Mouse (Mus musculus) thymus, postnatal 36 days (tissue): ENCODE measurements at regions not wholly inside any gene's neighbourhood (a gene's known extent, or its start where the extent isn't known, plus 50 kb on each side); places are given as distances from the start of the nearest gene placed in this dataset.
"Not testable (repeated sequence)": the region's sequence is repeated elsewhere in the genome, so short reads cannot be mapped to it uniquely, and the experiment has no call there.

ENCODE experiments used
- DNase-seq, 2 experiments: peaks; one replicate each; pipeline ENCODE4 v3.0.0; 2022; ENCODE audit warnings: mixed read lengths in 2 of 2

DNA sequence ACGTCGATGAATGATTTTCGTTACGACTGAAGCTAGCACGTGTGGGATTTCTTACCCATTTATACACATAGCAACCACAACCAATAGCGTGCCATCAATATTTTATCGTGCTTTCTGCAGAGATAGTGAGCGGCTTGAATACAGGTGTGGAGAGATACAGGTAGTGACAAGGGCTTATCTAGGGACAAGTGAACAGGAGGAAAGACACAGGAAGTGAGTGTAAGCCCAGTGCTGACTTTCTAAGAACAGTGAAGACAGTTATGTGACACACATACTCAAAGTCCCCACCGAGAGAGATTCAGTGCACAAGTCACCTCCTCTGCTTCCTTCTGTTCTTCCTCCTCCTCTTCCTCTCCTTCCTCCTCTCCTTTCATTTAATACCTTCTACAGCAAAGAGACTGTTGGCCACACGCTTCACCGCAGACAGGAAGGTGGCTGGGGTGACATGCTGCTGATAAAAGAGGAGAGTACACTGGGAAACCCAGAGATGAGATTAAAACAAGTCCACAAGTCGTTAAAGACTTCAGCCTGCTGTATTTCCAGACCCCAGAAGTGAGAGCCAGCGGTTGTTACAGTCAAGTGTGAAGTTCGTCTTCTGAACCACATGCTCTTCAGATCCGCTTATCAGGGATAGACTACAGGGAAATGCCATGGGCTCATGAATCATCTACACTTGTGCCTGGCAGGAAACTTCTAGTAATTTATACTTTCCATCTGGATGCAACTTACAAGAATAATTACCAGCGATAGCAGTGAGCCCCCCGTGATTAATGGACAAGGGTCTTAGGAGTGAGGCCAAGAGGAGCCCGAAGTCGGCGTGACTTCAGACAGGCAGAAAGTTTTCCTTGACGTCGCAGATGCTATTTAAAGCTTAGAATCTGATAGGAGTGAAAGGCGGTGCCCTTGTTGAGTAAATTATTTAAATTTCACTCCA lies 180.5 kb downstream of the Gxylt1 start:
- no peak for DNase-seq

DNA sequence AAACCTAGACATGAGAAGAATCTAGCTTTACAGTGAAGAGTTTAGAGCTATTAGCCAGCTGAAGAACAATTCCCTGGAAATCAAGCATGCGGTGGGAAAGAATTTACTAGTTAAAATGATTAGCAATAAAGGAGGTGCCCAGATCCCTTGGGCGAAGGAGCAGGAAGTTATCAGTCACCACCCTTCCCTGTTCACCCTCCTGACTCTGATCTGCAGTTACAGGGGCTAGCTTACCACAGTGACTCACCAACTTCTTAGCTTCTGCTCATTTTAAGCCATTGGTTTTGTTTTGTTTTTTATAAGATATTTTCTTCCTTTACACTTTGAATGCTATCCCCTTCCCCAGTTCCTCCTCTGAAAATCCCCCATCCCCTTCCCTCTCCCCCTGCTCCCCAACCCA lies 183.6 kb downstream of the Gxylt1 start:
- no peak for DNase-seq

DNA sequence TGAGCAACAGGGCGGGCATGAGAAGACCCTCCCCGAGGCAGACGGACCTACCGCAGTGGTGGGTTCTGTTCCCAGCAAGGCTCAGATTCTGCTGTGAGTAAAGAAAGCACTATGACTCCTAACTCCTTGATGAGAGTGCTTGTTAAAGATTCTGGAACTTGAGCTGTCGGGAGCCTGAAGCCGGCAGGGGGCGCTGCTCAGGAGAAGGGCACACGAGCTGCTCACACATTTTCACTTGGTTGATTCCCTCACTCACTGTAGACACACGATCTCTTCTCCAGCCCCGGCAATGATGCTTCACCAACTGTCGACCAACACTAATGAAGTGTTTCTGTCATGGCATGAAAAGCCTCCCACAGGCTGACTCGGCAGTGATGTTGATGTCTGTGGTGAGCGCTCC lies 185.6 kb downstream of the Gxylt1 start:
- DNase-seq = peak; percentile 22 to 39

DNA sequence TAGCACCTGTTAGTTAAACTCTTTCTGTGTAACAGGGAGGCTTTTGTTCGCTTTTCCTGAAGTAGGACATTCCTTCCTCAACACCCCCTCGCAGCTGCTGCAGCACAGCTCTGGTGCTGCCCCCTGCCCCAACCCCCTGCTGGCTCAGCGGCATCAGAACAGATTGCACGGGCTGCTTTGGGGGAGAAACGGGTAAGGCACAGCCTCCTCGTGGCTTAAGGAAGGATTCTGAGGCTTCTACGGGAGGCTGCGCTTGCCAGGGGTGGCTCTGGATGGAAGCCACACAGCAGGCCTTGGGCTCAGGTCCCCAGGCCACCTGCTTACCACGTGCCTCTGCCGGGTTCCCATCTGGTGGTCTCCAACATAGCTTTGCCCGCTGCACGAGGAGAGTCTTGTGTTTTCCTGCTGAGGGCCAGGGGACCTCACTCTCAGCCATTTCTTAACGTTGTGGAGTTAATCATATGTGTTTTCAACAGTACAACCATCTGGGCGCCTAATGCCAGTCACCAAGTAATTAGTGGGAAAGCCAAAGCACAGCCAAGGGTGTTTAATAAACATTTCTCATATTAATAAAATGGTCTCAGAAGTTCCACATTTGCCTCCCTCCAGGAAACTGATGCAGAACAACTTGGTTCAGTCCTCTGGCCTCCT lies 189.9 kb downstream of the Gxylt1 start:
- DNase-seq = no peak

DNA sequence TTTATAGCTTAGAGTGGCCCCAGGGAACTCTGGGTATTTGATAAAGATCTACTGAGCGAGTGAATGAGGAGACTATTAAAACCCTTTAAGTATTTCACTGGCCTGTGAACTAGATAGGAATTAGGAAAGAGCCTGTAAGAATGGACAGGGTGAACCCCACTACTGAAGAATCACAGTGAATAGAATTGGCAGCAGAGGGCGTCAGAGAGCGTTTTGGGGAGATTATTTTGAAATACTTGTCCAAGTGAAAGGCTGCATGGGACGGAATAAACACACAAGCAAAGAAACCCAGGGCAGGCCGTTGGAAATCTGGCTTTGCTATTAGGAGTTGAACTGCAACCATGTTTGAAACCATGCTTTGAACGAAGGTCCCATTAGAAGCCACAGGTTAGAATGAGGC lies 200.9 kb downstream of the Gxylt1 start:
- DNase-seq = no peak

DNA sequence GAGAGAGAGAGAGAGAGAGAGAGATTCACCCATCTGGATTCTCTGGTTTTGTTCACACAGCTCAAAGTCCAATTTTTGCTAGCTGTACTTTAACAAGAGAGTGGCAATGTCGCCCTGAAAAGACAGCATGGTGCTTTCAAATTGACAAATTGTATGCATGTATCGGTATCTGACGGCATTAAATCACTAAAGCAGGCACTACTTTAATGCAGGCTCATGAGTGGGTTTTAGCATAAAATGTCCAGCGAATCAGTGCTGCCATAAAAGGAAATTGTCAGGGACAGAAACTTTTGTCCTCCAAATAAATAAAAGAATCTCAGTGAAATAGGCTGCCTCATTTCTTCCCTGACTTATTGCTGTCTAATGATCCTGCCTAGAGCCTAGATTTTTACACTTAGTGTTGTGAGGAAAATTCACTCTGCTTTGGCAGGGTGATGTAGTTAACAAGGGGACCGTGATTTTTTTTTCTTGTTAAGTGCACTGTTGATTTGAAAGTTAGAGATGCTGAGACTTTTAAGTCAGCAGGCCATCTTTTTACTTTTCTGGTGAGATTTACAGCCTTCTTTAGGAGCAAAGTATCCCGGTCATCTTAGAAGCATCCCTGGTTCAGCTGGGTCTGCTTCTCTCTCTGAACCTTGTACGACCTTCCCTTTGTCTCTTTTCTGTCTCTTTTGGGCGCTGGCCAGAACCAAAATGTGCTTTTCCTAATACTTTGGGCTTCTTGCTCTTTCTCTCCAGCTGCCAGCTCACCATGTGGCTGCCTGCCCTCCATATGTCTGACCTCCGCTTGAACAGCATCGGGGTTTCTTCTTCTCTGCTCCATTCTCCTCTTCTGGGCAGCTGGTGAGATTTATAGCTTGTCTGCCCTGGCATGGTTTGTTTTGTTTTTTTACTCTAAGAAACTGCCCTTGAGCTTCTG lies 212.5 kb downstream of the Gxylt1 start:
- DNase-seq = no peak

DNA sequence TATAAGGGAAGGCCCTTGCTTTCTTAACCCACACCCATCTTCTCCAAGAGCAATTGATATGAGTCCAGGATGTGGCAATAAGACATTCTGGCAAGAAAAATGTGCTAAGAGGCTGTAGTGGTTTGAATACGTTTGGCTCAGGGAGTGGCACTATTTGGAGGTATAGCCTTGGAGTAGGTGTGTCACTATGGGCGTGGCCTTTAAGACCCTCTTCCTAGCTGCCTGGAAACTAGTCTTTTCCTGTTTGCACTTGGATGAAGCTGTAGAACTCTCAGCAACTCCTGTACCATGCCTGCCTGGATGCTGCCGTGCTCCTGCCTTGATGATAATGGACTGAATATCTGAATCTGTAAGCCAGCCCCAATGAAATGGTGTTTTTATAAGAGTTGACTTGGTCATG lies 221.5 kb downstream of the Gxylt1 start:
- DNase-seq = no peak

DNA sequence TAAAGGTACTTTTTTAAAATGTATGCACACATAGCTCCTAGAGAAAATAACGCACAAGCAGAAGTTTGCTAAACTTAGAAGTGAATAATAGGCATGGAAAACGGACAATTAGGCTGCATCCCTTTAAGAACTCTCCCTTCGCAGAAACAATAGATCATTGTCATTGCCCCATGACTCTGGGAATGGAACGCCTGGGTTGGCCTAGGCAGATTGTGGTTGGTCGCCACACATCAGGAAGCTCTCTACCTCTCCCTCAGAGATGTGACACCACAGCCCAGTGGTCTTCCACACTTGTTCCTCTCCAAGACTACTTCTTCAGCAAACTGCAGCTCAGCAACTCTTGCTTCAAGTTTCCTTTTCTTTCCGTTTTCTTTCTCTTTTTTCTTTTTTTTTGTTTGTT lies 247.8 kb downstream of the Gxylt1 start:
- DNase-seq = no peak

DNA sequence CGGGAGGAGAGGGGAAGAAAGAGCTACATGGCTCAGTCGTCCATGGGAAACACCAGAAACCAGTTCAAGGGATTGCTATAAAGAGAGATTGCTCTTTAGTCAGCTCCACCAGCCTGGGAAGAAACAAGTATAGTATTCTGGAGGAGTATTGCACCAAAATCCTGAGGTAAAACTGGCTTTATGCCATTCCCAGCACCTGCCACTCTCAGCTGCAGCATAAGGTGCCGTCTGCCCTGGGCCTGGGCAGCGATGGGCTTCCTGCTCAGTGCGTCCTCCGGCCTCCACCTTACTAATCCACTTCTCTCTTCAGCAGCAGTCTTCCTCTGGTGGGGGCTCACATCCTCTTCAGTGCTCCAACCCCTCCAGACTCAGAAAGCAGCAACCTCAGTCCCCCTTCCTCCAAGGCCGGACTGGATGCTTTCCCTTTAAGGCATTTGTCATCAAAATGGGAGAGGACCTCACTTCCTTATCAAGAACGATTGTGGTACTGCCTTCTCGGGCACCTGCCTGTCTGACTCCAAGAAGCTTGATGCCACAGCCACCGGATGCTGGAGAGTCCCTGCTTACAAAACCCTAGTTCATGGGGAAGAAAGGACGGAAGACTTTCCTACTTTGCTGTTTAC lies 248.4 kb downstream of the Gxylt1 start:
- DNase-seq = no peak

DNA sequence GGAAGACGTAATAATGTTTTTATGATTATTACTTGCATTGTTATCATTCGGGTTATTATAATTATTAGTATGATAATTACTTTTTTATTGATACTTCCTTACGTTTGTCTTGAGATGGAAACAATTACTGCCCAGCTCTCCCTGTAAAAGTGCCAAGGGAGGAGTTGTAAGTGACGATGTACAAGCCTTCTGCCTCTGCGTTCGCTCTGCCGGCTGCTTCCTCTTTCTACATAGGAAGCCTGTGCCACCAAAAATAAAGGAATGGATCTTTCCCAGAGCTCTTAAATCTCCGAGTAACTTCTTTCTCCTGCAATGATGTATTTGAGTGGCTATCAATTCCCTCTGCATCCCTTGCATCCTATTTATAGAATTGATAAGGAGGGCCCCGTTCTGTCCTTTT lies 249.2 kb downstream of the Gxylt1 start:
- no peak for DNase-seq

DNA sequence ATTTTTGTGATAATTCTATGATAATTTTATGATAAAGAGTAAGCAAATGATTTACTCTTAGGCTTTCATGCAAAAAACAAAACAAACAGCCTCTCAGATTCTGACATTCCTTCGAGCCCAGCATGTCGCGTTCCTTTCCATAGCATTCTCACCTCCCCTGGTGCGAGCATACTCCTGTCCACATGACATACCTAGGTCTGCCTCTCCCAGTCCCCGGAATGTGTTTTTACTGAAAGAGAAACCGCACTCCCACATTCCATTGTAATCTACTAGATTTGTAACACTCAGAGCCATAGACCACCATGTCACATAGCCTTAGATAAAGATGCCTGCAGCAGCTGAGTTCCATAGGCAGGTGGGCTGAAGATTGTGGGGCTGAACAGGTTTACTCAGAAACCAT lies 250.8 kb downstream of the Gxylt1 start:
- DNase-seq = no peak

DNA sequence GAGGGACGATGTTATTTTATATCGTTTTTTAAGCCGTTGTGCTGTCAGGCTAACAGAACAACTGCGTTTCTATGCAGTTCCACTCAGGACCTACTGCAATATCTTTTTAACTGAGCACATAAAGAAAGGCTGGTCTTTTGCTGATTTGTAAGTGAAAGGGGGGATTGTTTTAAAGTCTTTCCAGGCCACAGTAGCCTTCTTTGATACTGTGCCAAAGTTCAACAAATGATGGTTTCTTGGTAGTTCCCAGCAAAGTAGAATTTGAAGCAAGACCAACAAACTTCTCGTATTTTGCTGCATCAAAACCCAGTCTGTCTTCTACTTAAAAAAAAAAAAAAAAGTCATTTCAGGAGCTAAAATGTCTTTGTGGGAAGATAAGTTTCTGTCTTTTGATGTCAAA lies 263.8 kb downstream of the Gxylt1 start:
- no peak for DNase-seq

DNA sequence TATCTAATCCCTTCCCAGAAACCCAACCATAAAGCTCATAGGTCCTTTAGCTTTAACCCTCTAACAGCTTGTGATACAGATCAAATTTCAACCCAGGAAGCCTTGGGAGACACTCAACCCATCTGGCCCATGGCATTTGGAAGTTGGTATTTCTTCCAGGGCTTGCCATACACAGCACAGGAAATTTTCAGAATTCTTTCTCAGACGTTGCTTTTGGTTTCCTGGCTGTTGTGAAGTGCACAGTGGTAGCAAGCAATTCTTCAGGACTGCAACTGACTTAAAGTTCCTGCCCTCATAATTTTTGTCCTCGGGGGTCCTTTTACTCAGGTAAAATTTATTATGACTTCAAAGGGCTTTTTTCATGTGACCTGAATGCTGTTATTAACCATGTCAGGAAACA lies 264.4 kb downstream of the Gxylt1 start:
- no peak for DNase-seq

DNA sequence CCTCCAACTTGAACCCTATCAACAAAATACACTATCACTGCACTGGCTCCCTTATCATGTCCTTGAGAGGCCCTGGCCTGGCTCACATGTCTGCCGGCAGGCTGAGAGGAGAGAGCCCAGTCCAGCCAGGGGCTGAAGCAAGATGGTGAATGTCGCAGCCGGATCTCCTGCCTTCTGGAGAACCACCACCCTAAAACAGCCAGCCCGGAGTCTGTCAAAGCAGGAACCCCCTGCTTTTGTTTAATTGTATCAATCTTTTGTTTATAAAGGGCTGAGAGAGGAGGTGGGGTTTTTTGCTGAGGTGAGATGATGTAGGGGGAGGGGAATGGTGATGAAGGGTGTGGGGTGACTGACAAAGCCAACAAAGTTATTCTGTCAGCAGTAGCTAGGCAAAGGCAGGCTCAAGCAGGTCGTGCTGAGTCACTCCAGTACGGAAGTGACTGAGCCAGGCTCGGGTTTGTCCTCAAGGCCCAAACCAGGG lies 269.2 kb downstream of the Gxylt1 start:
- no peak for DNase-seq

DNA sequence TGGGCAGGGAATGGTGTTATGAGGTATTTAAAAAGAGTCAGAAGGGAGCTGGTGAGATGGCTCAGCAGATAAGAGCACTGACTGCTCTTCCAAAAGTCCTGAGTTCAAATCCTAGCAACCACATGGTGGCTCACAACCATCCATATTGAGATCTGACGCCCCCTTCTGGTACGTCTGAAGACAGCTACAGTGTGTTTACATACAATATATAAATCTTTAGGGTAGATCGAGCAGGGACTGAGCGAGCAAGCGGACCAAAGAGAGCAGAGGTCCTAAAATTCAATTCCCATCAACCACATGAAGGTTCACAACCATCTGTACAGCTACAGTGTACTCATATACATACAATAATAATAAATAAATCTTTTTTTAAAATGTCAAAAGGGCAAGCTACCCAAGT lies 269.8 kb downstream of the Gxylt1 start:
- DNase-seq = not testable (repeated sequence)

DNA sequence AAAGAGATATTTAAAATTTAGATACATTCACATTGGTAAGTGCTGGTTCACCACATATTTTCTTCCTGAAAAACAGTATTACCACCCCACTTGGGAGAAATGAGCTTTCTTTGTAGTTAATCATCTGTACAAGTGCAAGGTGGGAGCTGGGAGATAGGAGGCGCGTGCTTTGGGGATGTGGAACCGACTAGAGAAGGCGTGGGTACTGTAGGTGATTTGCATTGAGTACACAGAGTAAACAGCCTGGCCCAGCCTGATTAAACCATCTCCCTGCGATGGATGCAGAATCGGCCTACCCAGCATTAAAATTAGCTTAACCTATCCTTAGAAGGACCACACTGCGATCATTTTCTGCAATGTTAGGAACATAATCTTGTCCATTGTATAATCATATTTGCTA lies 270.4 kb downstream of the Gxylt1 start:
- DNase-seq = no peak

DNA sequence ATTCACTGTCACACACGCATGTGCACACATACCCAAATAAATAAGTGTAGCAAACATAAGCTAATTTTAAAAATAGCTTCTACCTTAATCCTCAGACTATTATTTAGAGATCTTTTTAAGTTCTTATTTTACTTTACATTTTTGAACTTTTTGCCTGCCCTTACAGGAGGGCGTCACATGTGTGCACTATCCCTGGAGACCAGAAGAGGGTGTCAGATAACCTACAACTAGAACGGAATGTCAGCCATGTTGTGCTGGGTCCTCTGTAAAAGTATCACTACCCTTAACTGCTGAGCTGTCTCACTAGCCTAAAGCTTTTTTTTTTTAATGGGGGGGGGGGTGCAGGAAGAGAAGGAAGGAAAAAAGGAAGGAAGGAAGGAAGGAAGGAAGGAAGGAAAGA lies 271.7 kb downstream of the Gxylt1 start:
- DNase-seq = no peak

DNA sequence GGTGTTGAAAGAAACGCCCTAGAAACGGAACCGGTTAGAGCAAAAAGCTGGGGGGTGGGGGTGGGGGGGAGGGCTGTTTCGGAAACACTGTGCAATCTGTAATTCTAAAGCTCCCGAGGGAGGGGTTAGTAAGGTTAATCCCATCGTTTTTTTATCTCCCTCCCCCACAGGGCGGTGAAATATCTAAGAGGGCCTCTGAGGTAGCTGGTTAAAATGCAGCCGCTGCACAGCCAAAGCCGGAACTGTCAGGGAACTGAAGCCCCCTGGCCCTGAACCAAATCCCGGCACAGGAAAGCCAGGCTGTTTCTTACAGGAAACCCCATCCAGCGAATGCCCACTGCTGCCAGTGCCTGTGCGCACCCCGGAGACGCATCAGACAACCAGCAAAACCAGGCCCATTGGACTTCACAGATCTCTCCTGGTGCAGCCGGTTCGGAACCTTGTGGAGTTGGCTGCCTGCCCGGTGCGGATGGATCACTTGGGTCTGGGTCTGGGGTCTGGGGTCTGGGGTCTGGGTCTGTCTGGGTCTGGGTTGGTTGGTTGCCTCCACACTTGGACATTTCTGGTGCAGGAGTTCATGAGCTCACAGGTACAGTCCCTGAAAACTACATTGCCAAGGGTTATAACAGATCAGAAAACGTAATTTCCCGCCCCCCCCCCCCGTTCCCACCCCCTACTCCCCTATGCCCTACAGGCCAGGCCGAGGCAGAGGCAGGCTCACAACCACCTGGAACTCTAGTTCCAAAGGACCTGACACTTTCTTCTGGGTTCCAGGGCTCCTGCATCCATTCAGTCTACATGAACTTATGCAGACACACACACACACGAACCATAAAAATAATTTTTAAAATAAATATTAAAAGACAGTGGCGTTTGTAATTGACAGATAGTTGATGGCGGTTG lies 272.7 kb downstream of the Gxylt1 start:
- no peak for DNase-seq

DNA sequence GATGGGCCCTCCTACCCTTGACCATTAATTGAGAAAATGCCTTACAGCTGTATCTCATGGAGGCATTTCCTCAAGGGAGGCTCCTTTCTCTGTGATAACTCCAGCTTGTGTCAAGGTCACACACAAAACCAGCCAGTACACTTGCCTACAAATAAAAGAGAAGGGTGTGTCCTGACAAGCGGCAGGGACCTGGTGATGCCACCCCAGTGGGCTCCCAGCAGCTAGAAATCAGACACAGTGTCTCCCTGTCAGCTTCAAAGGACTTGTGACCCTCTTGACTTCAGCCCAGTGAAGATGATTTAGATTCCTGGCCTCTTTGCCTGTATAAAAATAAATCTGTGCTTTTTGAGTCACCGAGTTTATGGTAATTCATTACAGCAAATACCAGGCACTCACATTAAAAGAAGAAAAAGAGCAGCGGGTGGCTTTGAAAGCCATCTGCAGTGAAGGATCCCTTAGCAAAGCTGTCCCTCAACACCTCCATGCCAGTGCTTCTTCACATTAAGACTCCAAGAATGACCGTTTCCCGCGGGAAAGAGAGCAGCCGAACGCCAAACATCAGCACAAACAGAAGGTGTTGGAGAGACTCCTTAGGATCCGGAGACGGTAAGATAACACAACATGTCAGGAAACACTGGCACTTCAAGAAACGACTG lies 273.5 kb downstream of the Gxylt1 start:
- DNase-seq = no peak

DNA sequence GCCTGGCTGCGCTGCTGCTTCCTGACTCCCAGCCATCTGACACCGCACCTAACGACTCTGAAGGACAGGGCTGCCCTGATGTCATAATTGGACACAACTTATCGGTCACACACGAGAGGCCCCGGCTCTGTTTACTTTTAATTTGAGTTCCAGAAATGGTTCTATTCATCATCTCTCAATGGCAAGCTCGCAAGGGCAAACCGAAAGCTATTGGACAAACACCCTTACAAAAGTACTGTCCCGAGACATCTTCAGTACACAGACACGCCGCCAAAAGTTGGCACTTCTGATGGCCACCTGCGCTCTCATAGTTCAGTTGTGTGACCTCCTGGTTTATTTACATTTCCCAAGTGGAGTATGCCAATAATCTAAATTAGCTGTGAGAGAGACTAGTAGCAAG lies 274.9 kb downstream of the Gxylt1 start:
- DNase-seq = no peak

DNA sequence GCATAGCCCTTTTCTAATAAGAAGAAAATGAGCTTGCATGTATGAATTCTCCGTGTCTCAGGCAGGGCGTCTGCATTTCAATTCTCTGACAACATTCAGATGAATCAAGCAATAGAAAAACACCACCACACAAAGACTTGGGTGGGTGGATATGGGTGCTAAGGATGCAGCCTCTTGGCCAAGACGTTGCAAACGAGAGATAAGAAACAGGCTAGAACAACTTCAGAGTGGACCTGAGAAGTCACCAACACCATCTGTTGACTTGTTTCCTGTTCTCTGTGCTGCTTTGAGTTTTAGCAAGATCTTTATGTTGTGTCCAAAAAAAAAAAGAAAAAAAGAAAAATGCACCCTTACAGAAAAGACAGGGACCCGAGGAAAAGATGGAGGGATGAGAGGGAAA lies 277.0 kb downstream of the Gxylt1 start:
- no peak for DNase-seq
